Mouse (Mus musculus): ENCODE data around the gene Nfkb1. TPM values are rescaled to one million over a fixed set of nuclear protein-coding genes. Genes with fewer than 3 reads are reported as not detected.

Nfkb1 gene
- polyA plus RNA-seq (2014; fragmentation: Illumina TruSeq; extraction: RNeasy Lipid Tissue Mini Kit (QIAGEN cat#74804); ENCODE audit: low read depth, low replicate concordance), result 10.7 TPM

DNA sequence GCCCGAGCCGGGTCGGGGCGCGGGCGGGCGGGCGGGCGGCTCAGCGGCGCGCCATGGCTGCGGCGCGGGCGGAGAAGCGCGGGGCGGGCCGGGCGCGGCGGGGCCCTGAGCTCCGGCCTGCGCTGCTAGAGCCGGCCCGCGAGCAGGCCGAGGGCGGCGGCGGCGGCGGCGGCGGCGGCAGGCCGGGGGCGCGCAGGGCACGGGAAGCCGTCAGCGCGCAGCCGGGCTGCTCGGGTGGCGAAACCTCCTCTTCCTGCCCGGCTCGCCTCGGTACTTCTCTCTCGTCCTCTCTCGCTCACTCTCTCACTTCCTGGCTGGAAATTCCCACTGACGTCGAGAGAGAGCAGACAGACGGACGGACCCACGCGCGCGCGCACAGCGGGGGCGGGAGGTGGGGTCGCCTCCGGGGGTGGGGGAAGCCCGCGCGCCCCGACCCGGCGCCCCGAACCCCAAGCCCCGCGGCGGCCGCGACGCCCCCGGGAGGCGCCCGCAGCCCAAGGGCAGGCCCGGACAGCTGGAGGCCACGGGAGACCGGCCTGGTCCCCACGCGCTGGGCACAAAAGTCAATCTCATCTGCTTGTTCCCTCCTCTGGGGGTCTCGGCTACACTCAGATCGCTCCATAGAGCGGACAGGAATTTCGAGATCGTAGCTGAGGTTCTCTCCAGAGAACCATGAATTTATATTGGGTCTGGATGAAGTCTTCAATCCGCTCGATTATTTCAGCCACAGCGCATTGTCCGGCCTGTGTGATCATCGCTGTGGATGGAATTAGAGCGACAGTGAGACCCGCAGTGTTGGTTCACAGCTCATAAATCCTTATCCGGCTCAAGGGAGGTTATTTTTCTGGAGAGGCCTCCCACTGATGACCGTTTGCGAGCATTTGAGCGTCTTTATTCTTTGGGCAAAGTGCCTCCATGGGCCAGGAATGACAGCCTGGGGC is at the start of gene Nfkb1:
Gene Nfkb1, minus strand, starts transcription at position 357 of the 941 bp plus-strand sequence.

Other genes starting within 250 kb of the Nfkb1 start
- 61.9 TPM for gene Manba, start 205.9 kb downstream of the Nfkb1 start, polyA plus RNA-seq (2014; fragmentation: Illumina TruSeq; extraction: RNeasy Lipid Tissue Mini Kit (QIAGEN cat#74804); ENCODE audit: low read depth, low replicate concordance)
- 113 TPM for gene Slc39a8, start 133.7 kb upstream of the Nfkb1 start, polyA plus RNA-seq (2014; fragmentation: Illumina TruSeq; extraction: RNeasy Lipid Tissue Mini Kit (QIAGEN cat#74804); ENCODE audit: low read depth, low replicate concordance)

Measured in kidney, adult 10 weeks (tissue).